ENCODE assay signal across 7 mouse cellular contexts in genomic region chr2:112493539-112494260, GRCm38 (mm10). TPM values are rescaled to one million over a fixed set of nuclear protein-coding genes. Genes with fewer than 3 reads are reported as not detected.
DNase-seq lines count a peak whose midpoint lies in the region; ATAC-seq lines count a peak whose summit lies in the region.

No protein-coding gene starts in this region.

- H3K4me1 ChIP-seq in lung, embryonic 16.5 days (replicated peaks; ENCODE audit: control insufficient read depth, insufficient read depth, low read length), result peaks cover 10% of the 10 kb centered on the region; the same call in 1 of the 2 replicates
- H3K4me1 ChIP-seq in embryonic facial prominence, embryonic 13.5 days, result peaks cover 14% of the 10 kb centered on the region
- no peaks in the 10 kb centered on the region for H3K4me1 ChIP-seq in intestine, embryonic 15.5 days (replicated peaks)
- H3K4me1 ChIP-seq in neural tube, embryonic 14.5 days (ENCODE audit: control insufficient read depth, insufficient read depth, low read length), result peaks cover 6% of the 10 kb centered on the region; the same call in 1 of the 2 replicates

- ATAC-seq in lung, embryonic 16.5 days (ENCODE audit: low read depth), result no peak
- ATAC-seq in embryonic facial prominence, embryonic 13.5 days (ENCODE audit: insufficient number of reproducible peaks, insufficient read depth, low FRiP score, low TSS enrichment, low read depth), result peak; percentile 22; the same call in 1 of the 2 replicates
- peak; percentile 31 for ATAC-seq in intestine, embryonic 15.5 days
- ATAC-seq in neural tube, embryonic 14.5 days (ENCODE audit: low read depth), result peak; percentile 29

- 32% methylated on average over 11 of the region's 11 CpGs for WGBS in lung, embryonic 16.5 days
- 46% methylated on average over 11 of the region's 11 CpGs for WGBS in embryonic facial prominence, embryonic 13.5 days
- 36% methylated on average over 11 of the region's 11 CpGs for WGBS in intestine, embryonic 15.5 days
- WGBS in neural tube, embryonic 14.5 days, result 42% methylated on average over 11 of the region's 11 CpGs

- peak overlapping the region; percentile 100 for H3K9ac ChIP-seq in lung, embryonic 16.5 days (ENCODE audit: low read length)
- peak overlapping the region; percentile 99 for H3K9ac ChIP-seq in embryonic facial prominence, embryonic 13.5 days
- peak overlapping the region; percentile 99 for H3K9ac ChIP-seq in intestine, embryonic 15.5 days
- H3K9ac ChIP-seq in neural tube, embryonic 14.5 days (replicated peaks; ENCODE audit: low read depth, low read length), result peak overlapping the region; percentile 96

- H3K36me3 ChIP-seq in lung, embryonic 16.5 days (ENCODE audit: control insufficient read depth, insufficient read depth, low read length), result no peaks in the 10 kb centered on the region
- no peaks in the 10 kb centered on the region for H3K36me3 ChIP-seq in embryonic facial prominence, embryonic 13.5 days
- H3K36me3 ChIP-seq in intestine, embryonic 15.5 days, result no peaks in the 10 kb centered on the region
- no peaks in the 10 kb centered on the region for H3K36me3 ChIP-seq in neural tube, embryonic 14.5 days (ENCODE audit: control insufficient read depth, insufficient read depth, low read length)

- intact Hi-C loops in left cerebral cortex, postnatal 4 days (cut with DNase I), result no loop called here

- H3K27me3 ChIP-seq in lung, embryonic 16.5 days (ENCODE audit: control insufficient read depth, insufficient read depth, low read depth, low read length), result no peaks in the 10 kb centered on the region
- H3K27me3 ChIP-seq in embryonic facial prominence, embryonic 13.5 days, result no peaks in the 10 kb centered on the region
- no peaks in the 10 kb centered on the region for H3K27me3 ChIP-seq in intestine, embryonic 15.5 days (replicated peaks)
- H3K27me3 ChIP-seq in neural tube, embryonic 14.5 days (ENCODE audit: control insufficient read depth, insufficient read depth, low read length), result no peaks in the 10 kb centered on the region

- peak overlapping the region; percentile 79 for H3K4me3 ChIP-seq in lung, embryonic 16.5 days (ENCODE audit: low read length)
- peak overlapping the region; percentile 73 for H3K4me3 ChIP-seq in embryonic facial prominence, embryonic 13.5 days
- H3K4me3 ChIP-seq in intestine, embryonic 15.5 days (replicated peaks), result peak overlapping the region; percentile 84
- peak overlapping the region; percentile 74 for H3K4me3 ChIP-seq in neural tube, embryonic 14.5 days (ENCODE audit: low read depth, low read length)

- no peaks in the 10 kb centered on the region for H3K9me3 ChIP-seq in lung, embryonic 16.5 days (ENCODE audit: control insufficient read depth, low read length)
- H3K9me3 ChIP-seq in embryonic facial prominence, embryonic 13.5 days, result no peaks in the 10 kb centered on the region
- H3K9me3 ChIP-seq in intestine, embryonic 15.5 days, result no peaks in the 10 kb centered on the region
- H3K9me3 ChIP-seq in neural tube, embryonic 14.5 days (ENCODE audit: control insufficient read depth, low read length), result no peaks in the 10 kb centered on the region

- no peak for DNase-seq in lung, postnatal 36 days
- no peak for DNase-seq in right cerebral cortex, postnatal 25 days
- no peak for DNase-seq in left cerebral cortex, postnatal 4 days

- peak overlapping the region; percentile 99 for H3K27ac ChIP-seq in lung, embryonic 16.5 days (ENCODE audit: low read length)
- peak overlapping the region; percentile 99 for H3K27ac ChIP-seq in embryonic facial prominence, embryonic 13.5 days
- peak overlapping the region; percentile 99 for H3K27ac ChIP-seq in intestine, embryonic 15.5 days
- no peak overlapping the region for H3K27ac ChIP-seq in neural tube, embryonic 14.5 days (ENCODE audit: low read depth, low read length)

- peak overlapping the region; percentile 85 for H3K4me2 ChIP-seq in lung, embryonic 16.5 days (ENCODE audit: low read depth, low read length)
- peak overlapping the region; percentile 71 for H3K4me2 ChIP-seq in embryonic facial prominence, embryonic 13.5 days
- peak overlapping the region; percentile 75 for H3K4me2 ChIP-seq in intestine, embryonic 15.5 days (replicated peaks)
- H3K4me2 ChIP-seq in neural tube, embryonic 14.5 days (ENCODE audit: low read depth, low read length), result peak overlapping the region; percentile 49

RNA-seq across cellular contexts. Expression of gene Aven, which starts 0.9 kb away (rescaled TPM):
- polyA plus RNA-seq in lung, embryonic 16.5 days (2015; fragmentation: Nextera tagmentation; extraction: Ambion mirVana), result 4.4 and 4.6 TPM in 2 replicates
- polyA plus RNA-seq in embryonic facial prominence, embryonic 13.5 days (2015; fragmentation: Nextera tagmentation; extraction: Ambion mirVana), result 5.3 and 6.5 TPM in 2 replicates
- 8.4 and 11.9 TPM in 2 replicates for polyA plus RNA-seq in intestine, embryonic 15.5 days (2015; fragmentation: Nextera tagmentation; extraction: Ambion mirVana)
- polyA plus RNA-seq in neural tube, embryonic 14.5 days (2014; fragmentation: Nextera tagmentation; extraction: Ambion mirVana), result 3.0 and 3.3 TPM in 2 replicates
- 10 to 100 TPM in 1 of 2 experiments, 1 to 10 TPM in 1; 7.3 to 10.8 TPM for total RNA-seq in left cerebral cortex, postnatal 4 days (2021)

RNA-seq across cellular contexts. Expression of gene Chrm5, which starts 13.1 kb away (rescaled TPM):
- 0.09 and 0.18 TPM in 2 replicates for polyA plus RNA-seq in lung, embryonic 16.5 days (2015; fragmentation: Nextera tagmentation; extraction: Ambion mirVana)
- polyA plus RNA-seq in embryonic facial prominence, embryonic 13.5 days (2015; fragmentation: Nextera tagmentation; extraction: Ambion mirVana), result not detected in 2 replicates
- polyA plus RNA-seq in intestine, embryonic 15.5 days (2015; fragmentation: Nextera tagmentation; extraction: Ambion mirVana), result 0.09 TPM in 1 of 2 replicates, not detected in the other
- 0.88 and 1.5 TPM in 2 replicates for polyA plus RNA-seq in neural tube, embryonic 14.5 days (2014; fragmentation: Nextera tagmentation; extraction: Ambion mirVana)
- total RNA-seq in left cerebral cortex, postnatal 4 days (2021), result 1 to 10 TPM; 3.4 to 4.2 TPM

RNA-seq across cellular contexts. Expression of gene Emc7, which starts 38.9 kb away (rescaled TPM):
- 20.3 and 21.5 TPM in 2 replicates for polyA plus RNA-seq in lung, embryonic 16.5 days (2015; fragmentation: Nextera tagmentation; extraction: Ambion mirVana)
- polyA plus RNA-seq in embryonic facial prominence, embryonic 13.5 days (2015; fragmentation: Nextera tagmentation; extraction: Ambion mirVana), result 14.9 and 15.8 TPM in 2 replicates
- polyA plus RNA-seq in intestine, embryonic 15.5 days (2015; fragmentation: Nextera tagmentation; extraction: Ambion mirVana), result 19.6 and 20.6 TPM in 2 replicates
- polyA plus RNA-seq in neural tube, embryonic 14.5 days (2014; fragmentation: Nextera tagmentation; extraction: Ambion mirVana), result 23.3 and 23.8 TPM in 2 replicates
- total RNA-seq in left cerebral cortex, postnatal 4 days (2021), result 10 to 100 TPM; 20.7 to 23.3 TPM
